In genomic region chr8:22059821-22060445, GRCm38 (mm10) we compare ENCODE assay signal across 8 mouse cellular contexts. TPM values are rescaled to one million over a fixed set of nuclear protein-coding genes. Genes with fewer than 3 reads are reported as not detected.
A peak's percentile ranks its signal among the peaks of the same experiment; 100 is the strongest.
DNase-seq lines count a peak whose midpoint lies in the region; ATAC-seq and TF ChIP-seq lines count a peak whose summit lies in the region.

Atp7b (minus strand) TSS chr8:22060305.

- H3K4me1 ChIP-seq in G1E (ENCODE audit: insufficient read depth, low read depth, low read length), result peaks cover 61% of the 10 kb centered on the region

- H3K4me3 ChIP-seq in layer of hippocampus, adult 2 months, result peak within 1 kb of the TSS; percentile 97
- peak within 1 kb of the TSS; percentile 93 for H3K4me3 ChIP-seq in G1E (ENCODE audit: low read depth, low read length)

- no peaks in the 10 kb centered on the region for H3K27me3 ChIP-seq in G1E (ENCODE audit: insufficient read depth, low read length)

- 0 out of 2 replicates have a peak, but pooled peaks cover 1% of the 10 kb centered on the region for H3K9me3 ChIP-seq in G1E (replicated peaks)

- H3K27ac ChIP-seq in layer of hippocampus, adult 2 months, result peak within 1 kb of the TSS; percentile 68

- no peak for DNase-seq in layer of hippocampus, adult 2 months (ENCODE audit: low spot score in 2 of 2)
- no peak for DNase-seq in layer of hippocampus, postnatal 14 days (ENCODE audit: low spot score in 2 of 2)
- no peak for DNase-seq in G1E (ENCODE audit: low spot score)
- DNase-seq in kidney, adult 18-20 months, result peak; percentile 77
- peak; percentile 30 for DNase-seq in lung, postnatal 36 days
- no peak for DNase-seq in thymus, adult 18-20 months
- no peak for DNase-seq in adipocyte (ENCODE audit: low spot score)

- ATAC-seq in G1E (ENCODE audit: extremely low read depth, insufficient number of reproducible peaks, low FRiP score, poor library complexity, severe bottlenecking), result no peak
- ATAC-seq in erythroid progenitor cell, adult 5-6 weeks (replicated peaks; ENCODE audit: low FRiP score, poor library complexity, severe bottlenecking), result peak; percentile 18

- TF ChIP-seq CTCF in layer of hippocampus, adult 2 months (conservative IDR thresholded peaks at IDR 0.05), result no peak
- no peak for TF ChIP-seq CTCF in G1E (IDR thresholded peaks at IDR 0.05; ENCODE audit: low read depth, low read length)

- H3K36me3 ChIP-seq in G1E (replicated peaks), result peaks cover 44% of the 10 kb centered on the region

RNA-seq across cellular contexts. Expression of gene Atp7b, which starts in this region (rescaled TPM):
- total RNA-seq in layer of hippocampus, adult 2 months (2021), result 1 to 10 TPM; 2.3 to 2.4 TPM
- 1 to 10 TPM; 4.7 to 5.0 TPM for total RNA-seq in layer of hippocampus, postnatal 14 days (2021)
- total RNA-seq in G1E (2014; fragmentation: Nextera tagmentation), result 14.7 and 18.9 TPM in 2 replicates
- 5.9 and 6.6 TPM in 2 replicates for total RNA-seq in G1E (2017)
- polyA plus RNA-seq in G1E (2012), result 5.2 and 6.1 TPM in 2 replicates
- total RNA-seq in erythroid progenitor cell, adult 5-6 weeks (2015; ENCODE audit: low replicate concordance), result 8.6 and 11.3 TPM in 2 replicates
- 4.5 and 8.5 TPM in 2 replicates for total RNA-seq in erythroid progenitor cell, adult 5-6 weeks (2017; ENCODE audit: low replicate concordance)

Comparison
In these comparisons a context has a peak if more than half of its experiments do, and no peak if none do; other contexts are left out.
1. DNase-seq: peak in kidney, adult 18-20 months (single experiment) and lung, postnatal 36 days (single experiment); none in layer of hippocampus, adult 2 months (0 of 2), layer of hippocampus, postnatal 14 days (0 of 2), G1E (single experiment), thymus, adult 18-20 months (0 of 2) and adipocyte (single experiment).